Mouse (Mus musculus) heart, embryonic 10.5 days (tissue): Measurements from ENCODE around the gene Pccb. TPM values are rescaled to one million over a fixed set of nuclear protein-coding genes. Genes with fewer than 3 reads are reported as not detected.
A peak's percentile ranks its signal among the peaks of the same experiment; 100 is the strongest.

Experiments used
- DNase-seq: peaks from one replicate; pipeline ENCODE4 v3.0.0-alpha.2; 2017; ENCODE audit warnings: low spot score
- H3K27ac ChIP-seq: fragments of 300-500 bp; sonication (generic); 2 replicates; pipeline ENCODE4 v1.5.1; 2016; ENCODE audit warnings: mild to moderate bottlenecking
- H3K27me3 ChIP-seq: fragments of 300-500 bp; sonication (generic); 2 replicates; pipeline ENCODE4 v1.6.1; 2016; ENCODE audit warnings: mild to moderate bottlenecking; ENCODE audit not compliant: poor library complexity, insufficient read depth, severe bottlenecking
- H3K36me3 ChIP-seq: fragments of 300-500 bp; sonication (generic); 2 replicates; pipeline ENCODE4 v1.6.1; 2016; ENCODE audit warnings: mild to moderate bottlenecking, moderate library complexity
- H3K4me1 ChIP-seq: fragments of 300-500 bp; sonication (generic); 2 replicates; pipeline ENCODE4 v1.6.1; 2016; ENCODE audit warnings: mild to moderate bottlenecking
- H3K4me3 ChIP-seq: fragments of 300-500 bp; sonication (generic); 2 replicates; pipeline ENCODE4 v1.5.1; 2016; ENCODE audit warnings: mild to moderate bottlenecking, moderate library complexity
- H3K9me3 ChIP-seq: fragments of 300-500 bp; sonication (generic); 2 replicates; pipeline ENCODE4 v1.6.1; 2016; ENCODE audit warnings: mild to moderate bottlenecking, moderate library complexity
- WGBS: fragments of 180-500 bp; shearing (Covaris S2); methylation state at CpG from one replicate; pipeline ENCODE4 v1.1.7; 2016; 5-methylcytosine and 5-hydroxymethylcytosine counted together
- polyA plus RNA-seq: library from polyadenylated mRNA; unstranded; fragments of >200 nt; fragmentation: Nextera tagmentation; extraction: Ambion mirVana; gene quantifications from 2 replicates; pipeline ENCODE4 v1.2.1, GENCODE M21; 2016

Gene Pccb
- polyA plus RNA-seq, result 15.7 and 19.0 TPM in 2 replicates

DNA sequence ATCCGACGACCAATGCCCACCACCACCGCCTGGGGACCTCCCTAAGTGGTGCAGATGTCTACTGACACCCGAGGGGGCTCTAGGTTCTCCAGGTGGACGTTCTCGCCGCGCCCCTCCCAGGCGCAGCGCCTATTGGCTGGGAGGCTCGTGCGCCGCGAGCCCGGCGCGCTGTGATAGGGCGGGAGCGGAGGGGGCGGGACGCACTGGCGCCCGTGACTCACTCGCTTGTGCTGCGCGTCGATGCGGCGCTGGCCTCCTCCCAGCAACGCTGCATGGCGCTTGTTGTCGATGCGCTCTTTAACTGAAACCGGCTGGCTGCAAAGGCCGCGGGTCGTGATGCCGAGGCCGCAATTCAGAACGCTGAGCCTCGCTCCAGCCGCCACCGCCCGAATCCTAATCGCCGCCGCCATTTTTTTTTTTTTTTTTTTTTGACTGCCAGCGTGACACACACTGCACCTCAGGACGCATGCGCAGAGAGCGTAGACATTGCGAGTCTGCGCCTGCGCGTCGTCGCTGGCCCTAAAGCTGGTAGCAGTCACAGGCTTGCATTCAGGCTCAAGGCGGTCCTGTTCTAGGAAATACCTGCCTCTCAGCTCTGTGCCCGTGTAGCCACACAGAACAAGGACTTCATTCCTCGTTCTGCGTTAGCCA lies at the start of gene Pccb:
TSS of gene Pccb (minus strand) at position 451 of the 651 bp plus-strand sequence.
- Histone ChIP-seq H3K9me3 (no peaks in the 10 kb centered on the region), H3K27me3 (no peaks in the 10 kb centered on the region), H3K4me1 (peaks cover 12% of the 10 kb centered on the region; the same call in 1 of the 2 replicates), H3K4me3 (peak within 1 kb of the TSS; percentile 75), H3K27ac (peak within 1 kb of the TSS; percentile 97), H3K36me3 (0 out of 2 replicates have a peak, but pooled peaks cover 6% of the 10 kb centered on the region)
- DNase-seq, result peak; percentile 97
- 0% methylated on average over 61 of the region's 61 CpGs for WGBS

DNA sequence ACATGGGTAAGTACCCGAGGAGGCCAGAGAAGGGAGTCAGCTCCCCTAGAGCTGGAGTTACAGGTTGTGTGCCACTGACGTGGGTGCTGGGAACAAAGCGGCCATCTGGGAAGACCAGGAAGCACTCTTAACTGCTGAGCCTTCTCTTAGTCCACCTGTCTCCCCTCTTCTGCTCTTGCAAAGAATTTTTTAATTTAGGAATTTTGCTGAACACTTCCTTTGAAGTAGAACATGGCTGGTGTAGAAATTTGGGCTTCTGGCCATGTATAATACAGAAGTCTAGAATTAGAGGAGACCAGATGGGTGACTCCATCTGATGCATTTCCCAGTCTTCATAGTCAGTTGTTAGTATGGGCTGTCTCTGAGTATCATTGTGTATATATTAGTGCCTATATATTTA lies 49.0 kb upstream of the Pccb start:
- no peak for DNase-seq
- 82% methylated on average over 3 of the region's 3 CpGs for WGBS
- no peaks in the 10 kb centered on the region for H3K27me3 ChIP-seq
- H3K36me3 ChIP-seq, result peaks cover 7% of the 10 kb centered on the region; the same call in 1 of the 2 replicates
- no peak overlapping the region for H3K27ac ChIP-seq
- H3K9me3 ChIP-seq, result no peaks in the 10 kb centered on the region
- no peak overlapping the region for H3K4me3 ChIP-seq
- H3K4me1 ChIP-seq, result peaks cover 11% of the 10 kb centered on the region

DNA sequence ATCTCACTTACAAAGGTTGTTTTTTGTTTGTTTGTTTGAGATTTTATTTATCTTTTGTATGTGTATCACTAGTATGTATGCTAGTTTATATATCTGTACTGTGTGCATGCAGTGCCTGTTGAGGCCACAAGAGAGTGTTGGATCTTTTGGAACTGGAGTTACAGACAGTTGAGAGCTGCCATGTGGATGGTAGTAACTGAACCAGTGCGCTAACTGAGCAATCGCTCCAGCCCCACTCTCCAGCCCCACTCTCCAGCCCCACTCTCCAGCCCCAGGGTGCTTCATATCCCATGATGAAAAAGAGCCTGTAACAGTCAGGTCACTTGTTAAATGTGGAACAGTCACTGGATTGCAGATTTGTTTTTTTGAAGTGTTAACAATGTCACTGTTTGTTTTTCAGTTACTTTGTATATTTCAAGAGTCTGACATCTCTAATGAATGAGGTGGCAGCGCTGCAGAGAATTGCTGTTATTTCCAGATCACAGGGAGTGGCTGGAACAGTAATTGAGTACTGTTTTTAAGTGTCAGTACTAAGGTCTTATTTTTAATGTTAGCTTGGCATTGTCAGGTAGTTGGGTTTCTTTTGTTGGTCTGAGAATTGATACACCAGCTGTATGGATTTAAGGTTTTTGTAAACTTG lies 45.5 kb upstream of the Pccb start:
- no peak for DNase-seq
- H3K27ac ChIP-seq, result no peak overlapping the region
- 83% methylated on average over 3 of the region's 3 CpGs for WGBS
- H3K4me1 ChIP-seq, result peaks cover 23% of the 10 kb centered on the region
- H3K4me3 ChIP-seq, result no peak overlapping the region
- no peaks in the 10 kb centered on the region for H3K9me3 ChIP-seq
- H3K36me3 ChIP-seq, result peaks cover 10% of the 10 kb centered on the region; the same call in 1 of the 2 replicates
- no peaks in the 10 kb centered on the region for H3K27me3 ChIP-seq

DNA sequence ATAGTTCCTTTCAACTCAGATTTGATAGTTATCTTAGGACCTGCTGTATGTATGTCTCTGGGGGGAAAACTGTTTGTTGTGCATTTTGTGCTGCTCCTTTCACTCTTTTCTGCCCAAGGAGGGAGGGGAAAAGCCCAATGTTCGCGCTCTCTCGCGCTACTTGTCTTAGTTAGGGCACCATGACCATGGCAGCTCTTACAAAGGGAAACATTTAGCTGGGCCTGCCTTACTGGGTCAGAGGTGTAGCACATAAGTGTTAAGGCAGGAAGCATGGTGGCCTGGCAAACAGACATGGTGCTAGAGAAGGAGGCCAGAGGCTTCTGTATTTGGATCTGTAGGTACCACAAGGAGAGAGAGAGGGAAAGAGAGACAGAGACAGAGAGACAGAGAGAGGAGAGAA lies 43.9 kb upstream of the Pccb start:
- WGBS, result 75% methylated on average over 4 of the region's 4 CpGs
- peaks cover 23% of the 10 kb centered on the region for H3K4me1 ChIP-seq

DNA sequence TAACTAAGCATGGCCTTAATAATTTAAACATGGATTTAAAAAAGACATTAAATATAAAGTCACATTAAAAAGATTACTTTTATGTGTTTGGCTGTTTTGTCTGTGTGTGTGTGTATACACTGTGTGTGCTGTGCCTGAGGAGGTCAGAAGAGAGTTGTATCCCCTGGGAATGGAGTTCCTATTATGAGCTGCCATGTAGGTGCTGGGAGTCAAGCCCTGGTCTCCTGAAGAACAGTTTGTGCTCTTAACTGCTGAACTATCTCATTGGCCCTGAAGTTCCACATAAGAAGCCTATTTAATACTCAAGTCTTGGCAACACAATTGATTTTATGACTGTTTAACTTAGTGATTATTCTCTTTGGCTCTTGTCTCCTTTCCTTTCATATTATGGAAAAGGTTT lies 42.8 kb upstream of the Pccb start:
- Histone ChIP-seq H3K4me1 (peaks cover 25% of the 10 kb centered on the region), H3K27me3 (no peaks in the 10 kb centered on the region), H3K4me3 (peak overlapping the region; percentile 79), H3K36me3 (0 out of 2 replicates have a peak, but pooled peaks cover 7% of the 10 kb centered on the region), H3K9me3 (no peaks in the 10 kb centered on the region), H3K27ac (no peak overlapping the region)
- DNase-seq, result no peak

More for the DNA sequence above, 43.9 kb upstream of the Pccb start:
- no peak for DNase-seq
- H3K27ac ChIP-seq, result no peak overlapping the region
- peak overlapping the region; percentile 35 for H3K4me3 ChIP-seq
- no peaks in the 10 kb centered on the region for H3K9me3 ChIP-seq
- peaks cover 9% of the 10 kb centered on the region; the same call in 1 of the 2 replicates for H3K36me3 ChIP-seq
- no peaks in the 10 kb centered on the region for H3K27me3 ChIP-seq

DNA sequence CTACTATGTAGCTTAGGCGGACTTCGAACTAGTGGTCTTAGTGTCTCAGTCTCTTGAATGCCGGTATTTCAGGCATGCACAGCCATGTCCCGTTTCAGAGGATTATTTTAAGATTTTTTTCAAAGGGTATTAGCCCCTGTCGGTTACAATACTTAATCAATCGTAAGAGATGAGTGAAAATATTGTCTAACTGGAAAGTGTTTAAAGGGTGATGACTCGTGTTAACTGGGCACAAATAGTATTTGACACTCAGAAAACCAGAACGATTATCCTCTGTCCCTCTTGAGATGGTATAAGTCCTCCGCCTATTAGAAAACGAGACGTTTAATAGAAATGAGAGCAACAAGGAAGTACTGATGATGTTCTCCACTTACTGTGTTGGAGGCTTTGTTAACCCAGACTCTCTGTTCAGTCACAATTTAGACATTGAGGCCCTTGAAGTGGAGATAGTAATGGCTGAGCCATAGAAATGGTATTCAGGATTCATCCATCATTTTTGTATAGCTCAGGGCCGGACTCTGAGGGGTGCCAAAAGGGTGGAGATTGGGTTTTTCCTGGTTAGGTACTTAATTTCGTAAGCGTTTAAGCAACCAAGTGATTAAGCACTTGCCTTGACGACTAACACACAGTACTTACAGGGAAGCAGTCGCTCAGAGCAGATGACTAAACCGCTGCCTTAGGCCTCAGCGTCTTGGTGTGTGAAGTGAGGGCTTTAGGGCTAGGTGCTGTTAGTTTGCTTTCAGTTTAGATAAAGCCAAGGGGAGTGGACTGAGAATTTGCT lies 41.6 kb upstream of the Pccb start:
- Histone ChIP-seq H3K36me3 (0 out of 2 replicates have a peak, but pooled peaks cover 7% of the 10 kb centered on the region), H3K9me3 (no peaks in the 10 kb centered on the region), H3K4me3 (peak overlapping the region; percentile 79), H3K27me3 (no peaks in the 10 kb centered on the region), H3K4me1 (peaks cover 25% of the 10 kb centered on the region), H3K27ac (peak overlapping the region; percentile 100; the same call in 1 of the 2 replicates)
- 2% methylated on average over 18 of the region's 18 CpGs for WGBS
- no peak for DNase-seq

DNA sequence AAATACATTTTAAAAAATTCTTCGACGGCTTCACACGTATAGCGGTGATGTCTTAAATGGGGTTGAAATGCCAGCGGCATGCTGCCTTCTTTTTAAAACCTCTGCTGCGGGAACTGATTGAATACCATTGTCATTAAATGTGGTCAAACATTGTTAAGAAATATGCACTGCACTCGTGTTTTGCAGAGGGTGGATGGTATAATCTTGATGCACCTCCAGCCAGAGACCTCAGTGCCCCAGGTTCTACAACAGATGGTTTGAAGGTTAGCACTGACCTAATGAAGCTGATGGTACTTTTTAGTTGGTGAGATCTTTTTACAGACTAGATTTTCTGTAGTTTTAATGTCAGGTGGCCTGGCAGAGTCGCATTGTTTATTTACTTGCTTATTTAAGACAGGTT lies 41.0 kb upstream of the Pccb start:
- DNase-seq, result no peak
- peak overlapping the region; percentile 100; the same call in 1 of the 2 replicates for H3K27ac ChIP-seq
- under 1% methylated on average over 8 of the region's 8 CpGs for WGBS

DNA sequence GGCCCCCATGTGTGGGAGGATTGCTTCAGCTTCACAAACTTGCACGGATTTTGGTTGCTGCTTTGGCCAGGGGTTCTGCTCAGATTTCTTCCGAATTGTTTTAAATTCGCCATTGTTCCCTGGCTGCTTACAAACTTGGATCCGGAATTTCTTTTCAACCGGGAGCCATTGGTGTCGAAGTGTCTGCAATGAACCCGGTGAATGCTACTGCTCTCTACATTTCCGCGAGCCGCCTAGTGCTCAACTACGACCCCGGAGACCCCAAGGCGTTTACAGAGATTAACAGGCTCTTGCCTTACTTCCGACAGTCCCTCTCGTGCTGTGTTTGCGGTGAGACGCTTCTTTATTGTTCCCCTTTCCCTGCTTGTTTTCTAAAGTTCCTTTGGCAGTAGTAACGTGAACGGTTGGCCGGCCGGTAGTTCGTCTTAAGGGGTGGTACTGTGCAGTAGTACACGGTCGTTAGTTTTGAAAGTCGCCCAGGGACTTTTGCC lies 40.4 kb upstream of the Pccb start:
- Histone ChIP-seq H3K4me1 (peaks cover 24% of the 10 kb centered on the region), H3K27ac (peak overlapping the region; percentile 100), H3K27me3 (no peaks in the 10 kb centered on the region), H3K4me3 (peak overlapping the region; percentile 79), H3K36me3 (0 out of 2 replicates have a peak, but pooled peaks cover 7% of the 10 kb centered on the region), H3K9me3 (no peaks in the 10 kb centered on the region)
- DNase-seq, result peak; percentile 80
- under 1% methylated on average over 25 of the region's 25 CpGs for WGBS

More for the DNA sequence above, 41.0 kb upstream of the Pccb start:
- no peaks in the 10 kb centered on the region for H3K9me3 ChIP-seq
- H3K36me3 ChIP-seq, result 0 out of 2 replicates have a peak, but pooled peaks cover 7% of the 10 kb centered on the region
- peaks cover 25% of the 10 kb centered on the region for H3K4me1 ChIP-seq
- H3K27me3 ChIP-seq, result no peaks in the 10 kb centered on the region
- peak overlapping the region; percentile 79 for H3K4me3 ChIP-seq

DNA sequence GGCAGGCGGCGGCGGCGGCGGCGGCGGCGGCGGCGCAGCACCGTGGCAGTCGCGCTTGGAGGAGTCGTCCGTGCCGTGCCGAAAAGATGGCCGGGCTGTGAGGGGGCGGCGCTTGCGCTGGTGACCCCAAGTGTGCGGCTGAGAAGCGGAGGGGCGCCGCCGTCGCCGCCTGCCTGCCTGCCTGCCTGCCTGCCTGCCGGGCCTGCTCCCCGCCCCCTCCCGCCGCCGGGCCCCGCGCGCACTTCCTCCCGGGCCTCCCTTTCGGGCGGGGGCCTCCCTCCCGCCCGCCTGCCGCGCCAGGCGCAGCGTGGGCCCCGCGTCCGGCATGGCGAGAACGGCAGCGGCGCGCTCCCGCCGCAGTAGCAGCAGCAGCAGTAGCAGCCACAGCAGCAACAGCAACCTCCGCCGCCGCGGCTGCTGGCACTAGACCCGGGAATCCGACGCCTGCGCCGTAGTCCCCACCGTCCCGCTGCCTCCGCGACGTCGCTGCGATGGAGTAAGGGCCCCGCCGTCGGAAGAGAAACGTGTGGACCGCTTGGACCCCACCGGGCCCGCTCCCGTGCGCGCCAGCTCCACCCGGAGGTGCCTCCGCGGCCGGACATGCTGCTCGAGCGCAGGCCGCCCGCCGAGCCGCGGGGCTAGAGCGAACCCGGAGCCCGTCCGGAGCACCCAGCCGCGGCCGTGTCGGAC lies 39.8 kb upstream of the Pccb start:
- Histone ChIP-seq H3K4me1 (peaks cover 22% of the 10 kb centered on the region), H3K9me3 (no peaks in the 10 kb centered on the region), H3K27ac (peak overlapping the region; percentile 100), H3K4me3 (peak overlapping the region; percentile 79), H3K36me3 (0 out of 2 replicates have a peak, but pooled peaks cover 7% of the 10 kb centered on the region), H3K27me3 (no peaks in the 10 kb centered on the region)
- WGBS, result under 1% methylated on average over 91 of the region's 100 CpGs
- peak; percentile 91 for DNase-seq

DNA sequence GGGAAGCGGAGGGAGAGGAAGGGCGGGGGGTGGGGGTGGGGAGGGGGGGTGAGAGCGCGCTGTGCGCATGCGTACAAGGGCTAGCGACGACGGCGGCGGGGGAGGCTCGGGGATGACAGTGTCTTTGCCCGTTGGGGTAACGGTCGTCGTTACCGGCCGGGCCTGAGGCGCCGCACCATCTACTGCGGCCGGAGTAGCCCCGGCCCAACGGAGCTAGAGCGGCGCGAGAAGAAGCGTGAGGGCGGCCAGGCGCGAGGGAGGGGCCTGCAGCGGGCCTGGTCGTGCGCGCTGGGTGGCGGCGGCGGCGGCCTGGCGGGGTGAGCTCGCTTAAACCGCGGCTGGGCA lies 39.3 kb upstream of the Pccb start, which contains the start of gene Msl2:
TSS of gene Msl2 (plus strand) at position 115 of the 345 bp plus-strand sequence.
- WGBS, result 2% methylated on average over 23 of the region's 43 CpGs
- H3K36me3 ChIP-seq, result 0 out of 2 replicates have a peak, but pooled peaks cover 5% of the 10 kb centered on the region
- H3K27me3 ChIP-seq, result no peaks in the 10 kb centered on the region
- peak within 1 kb of the TSS; percentile 100 for H3K27ac ChIP-seq
- H3K4me1 ChIP-seq, result peaks cover 17% of the 10 kb centered on the region
- peak within 1 kb of the TSS; percentile 79 for H3K4me3 ChIP-seq
- no peaks in the 10 kb centered on the region for H3K9me3 ChIP-seq
- no peak for DNase-seq

DNA sequence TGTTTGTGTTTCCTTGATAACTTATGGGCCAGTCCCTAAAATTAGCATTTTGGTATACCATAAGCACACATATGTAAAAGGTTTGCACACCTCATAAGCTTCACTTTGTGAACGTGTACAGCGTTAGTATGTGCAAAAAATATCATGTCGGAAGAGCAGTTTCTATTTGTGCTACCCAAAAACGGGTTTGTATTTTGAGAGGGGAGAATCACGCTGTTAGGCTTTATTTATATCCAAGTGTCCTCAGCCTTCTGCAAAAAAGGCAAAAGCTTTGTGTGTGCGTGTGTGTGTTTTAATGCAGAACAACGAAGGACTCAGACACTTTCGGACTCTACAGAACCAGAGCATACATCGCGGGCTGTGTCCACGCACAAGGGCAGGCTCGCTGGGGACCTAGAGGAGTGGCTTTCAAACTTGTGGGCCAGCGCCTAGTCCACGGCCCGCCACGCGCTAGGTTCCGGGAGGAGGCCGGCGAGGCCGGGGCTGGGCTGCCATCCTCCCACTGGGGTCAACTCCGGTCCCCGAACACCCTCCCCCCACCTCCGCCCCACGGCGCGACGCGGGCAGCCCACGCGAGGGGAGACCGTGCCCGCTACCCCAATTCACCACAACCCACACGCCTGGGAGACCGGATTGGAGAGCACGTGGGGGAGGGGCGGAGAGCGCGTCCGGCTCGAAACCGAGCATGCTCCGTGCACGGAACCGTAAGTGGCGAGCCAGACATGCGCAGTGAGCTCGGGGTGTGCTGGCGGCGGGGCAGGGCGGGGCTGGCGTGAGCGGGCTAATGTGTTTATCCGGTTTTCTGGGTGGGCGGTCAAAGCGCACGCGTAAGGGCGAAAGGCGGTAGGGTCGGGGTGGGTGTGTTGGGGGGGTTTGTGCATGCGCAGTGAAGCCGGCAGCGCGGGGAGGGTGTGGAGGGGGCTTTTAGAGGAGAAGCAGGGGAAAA lies 38.6 kb upstream of the Pccb start:
- 2% methylated on average over 64 of the region's 65 CpGs for WGBS
- Histone ChIP-seq H3K9me3 (no peaks in the 10 kb centered on the region), H3K4me1 (peaks cover 10% of the 10 kb centered on the region), H3K36me3 (no peaks in the 10 kb centered on the region), H3K27me3 (no peaks in the 10 kb centered on the region), H3K27ac (peak overlapping the region; percentile 100), H3K4me3 (peak overlapping the region; percentile 79)
- peak; percentile 99 for DNase-seq
